Mouse (Mus musculus) intestine, embryonic 16.5 days (tissue): ENCODE measurements at regions not wholly inside any gene's neighbourhood (a gene's known extent, or its start where the extent isn't known, plus 50 kb on each side); places are given as distances from the start of the nearest gene placed in this dataset.

ENCODE experiments used
- ATAC-seq: fragments of 200-750 bp; cut with Nextera tagmentation; 2 replicates; pipeline ENCODE4 v1.8.0; 2017; ENCODE audit warnings: moderate TSS enrichment, moderate library complexity
- H3K27ac ChIP-seq: fragments of 300-500 bp; sonication (generic); 2 replicates; pipeline ENCODE4 v1.5.1; 2014; ENCODE audit warnings: mild to moderate bottlenecking, low read length
- H3K27me3 ChIP-seq: fragments of 300-500 bp; sonication (generic); replicated peaks from 2 replicates; pipeline ENCODE4 v1.6.1; 2014; ENCODE audit warnings: low read length, control low read depth, mixed read lengths; ENCODE audit not compliant: control insufficient read depth, insufficient read depth
- H3K36me3 ChIP-seq: fragments of 300-500 bp; sonication (generic); 2 replicates; pipeline ENCODE4 v1.6.1; 2014; ENCODE audit warnings: low read length, control low read depth; ENCODE audit not compliant: control insufficient read depth, insufficient read depth
- H3K4me1 ChIP-seq: fragments of 300-500 bp; sonication (generic); 2 replicates; pipeline ENCODE4 v1.6.1; 2014; ENCODE audit warnings: low read length, control low read depth, mixed read lengths; ENCODE audit not compliant: control insufficient read depth, insufficient read depth
- H3K4me2 ChIP-seq: fragments of 300-500 bp; sonication (generic); 2 replicates; pipeline ENCODE4 v1.6.1; 2014; ENCODE audit warnings: low read depth, low read length, control low read depth
- H3K4me3 ChIP-seq: fragments of 300-500 bp; sonication (generic); 2 replicates; pipeline ENCODE4 v1.5.1; 2014; ENCODE audit warnings: mild to moderate bottlenecking, low read length
- H3K9ac ChIP-seq: fragments of 300-500 bp; sonication (generic); 2 replicates; pipeline ENCODE4 v1.6.1; 2014; ENCODE audit warnings: low read depth, low read length
- H3K9me3 ChIP-seq: fragments of 300-500 bp; sonication (generic); 2 replicates; pipeline ENCODE4 v1.6.1; 2016; ENCODE audit warnings: low read length, control low read depth; ENCODE audit not compliant: control insufficient read depth
- WGBS: fragments of 180-500 bp; shearing (Covaris S2); extraction: QIAGEN DNeasy Blood & Tissue Kit; methylation state at CpG from one replicate; pipeline ENCODE4 v1.1.7; 2014; 5-methylcytosine and 5-hydroxymethylcytosine counted together

DNA sequence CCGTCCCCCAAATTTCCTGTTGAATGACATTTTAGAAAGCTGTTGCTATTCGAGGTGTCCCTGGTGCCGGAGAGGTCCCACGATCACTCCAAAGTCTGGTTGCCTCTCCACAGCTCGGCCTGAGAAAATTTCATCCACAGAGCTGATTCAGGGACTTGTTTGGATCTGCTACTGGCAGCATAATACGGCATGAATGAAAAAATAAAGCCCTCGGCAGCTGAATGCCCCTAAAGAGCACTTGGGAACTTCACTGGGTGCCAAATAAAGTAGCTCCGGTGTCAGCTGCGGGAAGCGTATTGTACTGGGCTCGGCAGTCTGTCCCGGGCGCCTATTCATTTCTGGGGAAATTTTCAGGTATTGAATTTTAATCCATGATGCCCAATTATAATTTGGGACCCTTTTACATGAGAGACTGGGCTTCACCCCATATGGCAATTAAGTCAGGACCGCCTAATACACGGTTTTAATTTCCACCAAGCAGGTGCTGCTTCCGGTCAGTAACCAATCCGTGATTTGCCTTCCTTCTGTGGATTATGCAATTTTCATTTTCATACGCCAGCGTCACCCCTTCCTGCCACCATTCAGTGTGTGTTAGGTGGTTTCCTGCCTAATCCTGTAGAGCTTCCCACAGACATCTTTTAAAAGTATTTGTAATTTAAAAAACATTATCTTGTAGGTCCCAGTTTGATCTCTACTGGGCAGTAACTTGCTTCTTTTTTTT is 200.7 kb upstream of the Adgrl2 start:
- Histone ChIP-seq H3K36me3 (no peaks in the 10 kb centered on the region), H3K27me3 (no peaks in the 10 kb centered on the region), H3K9me3 (no peaks in the 10 kb centered on the region), H3K9ac (no peak overlapping the region), H3K27ac (no peak overlapping the region), H3K4me3 (no peak overlapping the region), H3K4me1 (0 out of 2 replicates have a peak, but pooled peaks cover 3% of the 10 kb centered on the region), H3K4me2 (no peak overlapping the region)
- WGBS, result 81% methylated on average over 19 of the region's 19 CpGs
- ATAC-seq, result no peak

GRCm38 (mm10) chr3:149184136-149184551 is 193.8 kb upstream of the Adgrl2 start:
- H3K27ac ChIP-seq, result peak overlapping the region; percentile 7; the same call in 1 of the 2 replicates
- ATAC-seq, result no peak
- H3K36me3 ChIP-seq, result no peaks in the 10 kb centered on the region
- H3K9me3 ChIP-seq, result no peaks in the 10 kb centered on the region
- no peaks in the 10 kb centered on the region for H3K27me3 ChIP-seq
- H3K9ac ChIP-seq, result no peak overlapping the region
- H3K4me3 ChIP-seq, result no peak overlapping the region
- 23% methylated on average over 12 of the region's 12 CpGs for WGBS
- H3K4me2 ChIP-seq, result no peak overlapping the region; the same call in 1 of the 2 replicates
- peaks cover 12% of the 10 kb centered on the region for H3K4me1 ChIP-seq

DNA sequence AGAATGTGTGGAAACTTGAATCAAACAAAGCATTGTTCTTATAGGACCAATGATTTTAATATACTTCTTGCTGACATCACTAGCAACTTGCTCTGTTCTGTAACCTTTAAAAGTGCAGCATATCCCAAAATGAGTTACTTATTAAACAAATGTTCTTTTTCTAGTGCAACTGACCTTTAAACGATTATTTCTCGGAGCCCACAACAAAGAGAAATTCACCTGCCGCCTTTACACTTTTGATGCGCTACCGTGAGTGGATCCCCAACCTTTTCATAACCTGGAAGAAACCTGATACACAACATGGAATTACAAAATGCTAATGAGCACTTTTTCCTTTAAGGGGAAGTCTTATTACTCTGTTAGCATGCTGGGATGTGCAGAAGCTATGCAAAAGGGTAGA is 191.7 kb upstream of the Adgrl2 start:
- no peaks in the 10 kb centered on the region for H3K36me3 ChIP-seq
- 59% methylated on average over 5 of the region's 5 CpGs for WGBS
- peak overlapping the region; percentile 26; the same call in 1 of the 2 replicates for H3K4me2 ChIP-seq
- 0 out of 2 replicates have a peak overlapping the region, but pooled peaks have one; percentile 6 for H3K9ac ChIP-seq
- peak; percentile 60 for ATAC-seq
- no peaks in the 10 kb centered on the region for H3K27me3 ChIP-seq
- H3K9me3 ChIP-seq, result no peaks in the 10 kb centered on the region
- peaks cover 12% of the 10 kb centered on the region for H3K4me1 ChIP-seq
- H3K27ac ChIP-seq, result peak overlapping the region; percentile 58
- H3K4me3 ChIP-seq, result 0 out of 2 replicates have a peak overlapping the region, but pooled peaks have one; percentile 11

- peak overlapping the region; percentile 76 for H3K27ac ChIP-seq
- H3K9ac ChIP-seq, result peak overlapping the region; percentile 29; the same call in 1 of the 2 replicates
- ATAC-seq, result peak; percentile 50
- H3K9me3 ChIP-seq, result no peaks in the 10 kb centered on the region
- H3K4me3 ChIP-seq, result peak overlapping the region; percentile 11; the same call in 1 of the 2 replicates
- no peaks in the 10 kb centered on the region for H3K27me3 ChIP-seq
- H3K4me2 ChIP-seq, result peak overlapping the region; percentile 47
- WGBS, result 32% methylated on average over 8 of the region's 8 CpGs
- no peaks in the 10 kb centered on the region for H3K36me3 ChIP-seq
- peaks cover 12% of the 10 kb centered on the region for H3K4me1 ChIP-seq
These were observed 189.8 kb upstream of the Adgrl2 start for GRCm38 (mm10) chr3:149180129-149180528.

DNA sequence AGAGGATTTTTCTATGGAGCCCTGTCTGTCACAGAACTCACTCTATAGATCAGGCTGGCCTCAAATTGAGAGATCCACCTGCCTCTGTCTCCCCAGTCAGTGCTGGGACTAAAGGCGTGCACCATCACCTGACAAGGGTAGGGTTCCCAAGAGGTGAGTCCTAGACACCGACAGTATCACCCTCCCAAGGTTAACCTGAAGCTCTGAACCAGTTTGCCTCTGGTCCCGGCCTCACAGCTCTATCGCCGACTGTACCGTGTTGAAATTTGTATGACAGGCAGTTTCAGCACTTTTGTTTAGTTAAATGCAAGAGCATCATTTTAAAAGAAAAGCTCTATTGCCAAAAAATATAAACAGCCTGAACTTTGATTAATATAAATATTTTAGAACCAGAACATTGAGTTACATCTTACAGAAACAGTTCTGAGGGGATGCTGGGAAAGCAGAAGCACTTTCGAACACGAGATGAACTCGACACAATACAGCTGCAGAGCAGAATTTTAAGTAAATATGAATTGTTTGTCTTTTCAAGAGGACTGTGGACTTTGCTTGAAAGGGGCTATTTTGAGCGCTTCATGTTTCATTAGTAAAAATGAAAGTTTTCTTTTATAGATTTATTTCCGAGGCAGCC is 189.2 kb upstream of the Adgrl2 start:
- H3K9ac ChIP-seq, result no peak overlapping the region
- H3K4me2 ChIP-seq, result no peak overlapping the region; the same call in 1 of the 2 replicates
- 36% methylated on average over 11 of the region's 11 CpGs for WGBS
- H3K9me3 ChIP-seq, result no peaks in the 10 kb centered on the region
- ATAC-seq, result 0 out of 2 replicates have a peak, but pooled peaks have one; percentile 31
- no peak overlapping the region for H3K4me3 ChIP-seq
- no peaks in the 10 kb centered on the region for H3K36me3 ChIP-seq
- H3K4me1 ChIP-seq, result peaks cover 12% of the 10 kb centered on the region
- no peak overlapping the region for H3K27ac ChIP-seq
- no peaks in the 10 kb centered on the region for H3K27me3 ChIP-seq

GRCm38 (mm10) chr3:149178891-149179290 is 188.5 kb upstream of the Adgrl2 start:
- Histone ChIP-seq H3K9ac (no peak overlapping the region), H3K27ac (no peak overlapping the region), H3K27me3 (no peaks in the 10 kb centered on the region), H3K4me2 (no peak overlapping the region), H3K4me1 (peaks cover 9% of the 10 kb centered on the region), H3K36me3 (no peaks in the 10 kb centered on the region), H3K9me3 (no peaks in the 10 kb centered on the region), H3K4me3 (no peak overlapping the region)
- no peak for ATAC-seq
- 92% methylated on average over 3 of the region's 3 CpGs for WGBS

DNA sequence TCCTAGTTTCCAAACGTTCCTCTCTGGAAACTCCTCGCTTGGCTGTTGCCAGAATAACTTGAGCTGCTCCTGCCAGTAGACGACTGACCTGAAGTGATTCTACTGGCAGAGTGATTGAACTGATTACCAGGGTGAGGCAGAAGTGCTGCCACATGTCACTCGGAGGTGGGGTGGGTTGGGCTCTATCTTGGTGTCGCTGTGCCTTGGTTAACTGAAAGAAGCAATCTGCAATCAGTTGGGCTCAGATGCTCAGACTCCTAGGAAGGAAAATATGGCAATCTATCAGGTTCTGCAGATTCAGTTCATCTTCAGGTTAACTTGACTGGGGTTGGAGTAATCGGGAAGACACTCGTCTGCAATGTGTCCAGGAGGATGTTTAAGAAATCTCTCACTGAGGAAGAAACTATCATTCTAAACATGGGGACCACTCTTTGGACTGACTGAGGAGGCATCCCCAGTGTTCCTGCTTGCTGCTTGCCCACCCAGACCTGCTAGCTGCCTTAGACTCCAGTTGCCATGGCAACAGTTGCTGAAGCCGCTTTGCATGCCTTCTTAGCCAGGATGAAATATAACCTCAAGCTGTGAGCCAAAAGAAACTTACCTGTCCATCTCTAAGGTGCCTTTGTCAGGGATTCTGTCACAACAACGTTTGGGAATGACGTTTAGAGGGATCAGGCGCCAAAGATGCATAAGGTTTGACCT is 184.5 kb upstream of the Adgrl2 start:
- H3K9ac ChIP-seq, result no peak overlapping the region
- no peaks in the 10 kb centered on the region for H3K27me3 ChIP-seq
- ATAC-seq, result no peak
- no peaks in the 10 kb centered on the region for H3K36me3 ChIP-seq
- H3K4me2 ChIP-seq, result no peak overlapping the region
- 67% methylated on average over 11 of the region's 11 CpGs for WGBS
- H3K4me3 ChIP-seq, result no peak overlapping the region
- H3K4me1 ChIP-seq, result peaks cover 9% of the 10 kb centered on the region; the same call in 1 of the 2 replicates
- no peaks in the 10 kb centered on the region for H3K9me3 ChIP-seq
- H3K27ac ChIP-seq, result no peak overlapping the region

DNA sequence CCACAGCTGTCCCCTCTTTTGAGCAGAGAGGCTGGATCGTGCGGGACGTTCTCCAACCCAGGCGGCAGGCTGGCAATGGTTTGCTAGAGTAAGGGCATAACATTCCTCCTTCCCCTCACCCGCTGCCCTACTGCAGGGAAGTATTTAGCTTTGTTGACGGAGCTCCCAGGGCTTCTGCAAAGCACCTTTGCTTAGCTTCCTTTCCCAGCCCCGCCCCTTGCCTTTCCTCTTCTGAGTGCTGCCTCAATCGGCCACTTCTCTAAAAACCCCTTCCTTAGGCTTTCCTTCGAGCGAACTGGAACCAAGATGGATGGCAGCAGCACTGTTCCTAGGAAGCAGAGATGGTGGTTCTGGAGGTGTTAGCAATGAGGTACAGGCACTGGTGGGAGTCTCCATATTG is 183.2 kb upstream of the Adgrl2 start:
- Histone ChIP-seq H3K4me3 (no peak overlapping the region), H3K4me2 (peak overlapping the region; percentile 24), H3K4me1 (peaks cover 11% of the 10 kb centered on the region; the same call in 1 of the 2 replicates), H3K9ac (no peak overlapping the region), H3K27me3 (no peaks in the 10 kb centered on the region), H3K9me3 (no peaks in the 10 kb centered on the region), H3K36me3 (no peaks in the 10 kb centered on the region), H3K27ac (no peak overlapping the region)
- WGBS, result 35% methylated on average over 10 of the region's 10 CpGs
- no peak for ATAC-seq

DNA sequence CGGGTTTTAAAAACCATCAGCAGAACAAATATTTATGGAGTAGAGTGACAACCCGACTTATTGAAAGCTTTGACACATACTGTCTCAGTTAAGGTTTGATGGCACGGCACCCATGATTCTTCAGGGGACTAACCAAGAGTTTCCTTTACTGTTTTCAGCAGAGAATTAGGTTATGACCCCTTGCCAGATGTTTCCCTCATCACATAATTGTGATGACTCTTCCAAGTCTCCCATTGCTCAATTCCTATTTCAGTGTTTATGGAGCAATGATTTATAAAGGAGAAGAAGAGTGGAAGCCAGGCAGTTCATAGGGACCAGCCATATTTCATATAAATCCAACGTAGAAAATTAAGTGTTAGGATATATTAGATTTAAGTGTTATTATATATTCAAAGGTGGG is 181.4 kb upstream of the Adgrl2 start:
- H3K9me3 ChIP-seq, result no peaks in the 10 kb centered on the region
- no peaks in the 10 kb centered on the region for H3K36me3 ChIP-seq
- H3K4me1 ChIP-seq, result peaks cover 11% of the 10 kb centered on the region; the same call in 1 of the 2 replicates
- 63% methylated on average over 4 of the region's 4 CpGs for WGBS
- H3K27me3 ChIP-seq, result no peaks in the 10 kb centered on the region
- no peak overlapping the region for H3K27ac ChIP-seq
- no peak overlapping the region for H3K9ac ChIP-seq
- H3K4me3 ChIP-seq, result no peak overlapping the region
- H3K4me2 ChIP-seq, result no peak overlapping the region
- no peak for ATAC-seq
